Mouse (Mus musculus) hindbrain, embryonic 16.5 days (tissue): Measurements from ENCODE around the gene C1qtnf5. TPM values are rescaled to one million over a fixed set of nuclear protein-coding genes. Genes with fewer than 3 reads are reported as not detected.

ENCODE experiments used
- ATAC-seq: fragments of 200-750 bp; cut with Nextera tagmentation; 2 replicates; pipeline ENCODE4 v1.8.0; 2017; ENCODE audit warnings: moderate TSS enrichment, moderate library complexity
- H3K27ac ChIP-seq: fragments of 300-500 bp; sonication (generic); 2 replicates; pipeline ENCODE4 v1.5.1; 2014; ENCODE audit warnings: low read depth, mild to moderate bottlenecking, control low read depth, low read length, moderate library complexity
- H3K27me3 ChIP-seq: fragments of 300-500 bp; sonication (generic); replicated peaks from 2 replicates; pipeline ENCODE4 v1.6.1; 2014; ENCODE audit warnings: low read length; ENCODE audit not compliant: control insufficient read depth, insufficient read depth
- H3K36me3 ChIP-seq: fragments of 300-500 bp; sonication (generic); 2 replicates; pipeline ENCODE4 v1.6.1; 2014; ENCODE audit warnings: mild to moderate bottlenecking, low read length, moderate library complexity, mixed read lengths; ENCODE audit not compliant: control insufficient read depth, insufficient read depth
- H3K4me1 ChIP-seq: fragments of 300-500 bp; sonication (generic); 2 replicates; pipeline ENCODE4 v1.6.1; 2014; ENCODE audit warnings: low read depth, low read length; ENCODE audit not compliant: control insufficient read depth, insufficient read depth
- H3K4me2 ChIP-seq: fragments of 300-500 bp; sonication (generic); 2 replicates; pipeline ENCODE4 v1.6.1; 2014; ENCODE audit warnings: mild to moderate bottlenecking, low read length, control low read depth, moderate library complexity
- H3K4me3 ChIP-seq: fragments of 300-500 bp; sonication (generic); 2 replicates; pipeline ENCODE4 v1.5.1; 2014; ENCODE audit warnings: mild to moderate bottlenecking, low read length, control low read depth, moderate library complexity
- H3K9ac ChIP-seq: fragments of 300-500 bp; sonication (generic); 2 replicates; pipeline ENCODE4 v1.6.1; 2014; ENCODE audit warnings: low read depth, mild to moderate bottlenecking, control low read depth, low read length, moderate library complexity
- H3K9me3 ChIP-seq: fragments of 300-500 bp; sonication (generic); 2 replicates; pipeline ENCODE4 v1.6.1; 2014; ENCODE audit warnings: mild to moderate bottlenecking, low read length, moderate library complexity; ENCODE audit not compliant: control insufficient read depth
- WGBS: fragments of 180-500 bp; shearing (Covaris S2); extraction: QIAGEN DNeasy Blood & Tissue Kit; methylation state at CpG from one replicate; pipeline ENCODE4 v1.1.7; 2014; 5-methylcytosine and 5-hydroxymethylcytosine counted together
- polyA plus RNA-seq: library from polyadenylated mRNA; unstranded; fragments of >200 nt; fragmentation: Nextera tagmentation; extraction: Ambion mirVana; gene quantifications from 2 replicates; pipeline ENCODE4 v1.2.1, GENCODE M21; 2015

The C1qtnf5 gene
- polyA plus RNA-seq, 1 experiment from 2014 or later: 9.5 TPM

GRCm38 (mm10) chr9:44144718-44145060, 37.6 kb downstream of the C1qtnf5 start:
- H3K4me3 ChIP-seq: no peak overlapping the region
- no peak for ATAC-seq
- no peak overlapping the region for H3K27ac ChIP-seq
- H3K27me3 ChIP-seq: no peaks in the 10 kb centered on the region
- H3K4me2 ChIP-seq: no peak overlapping the region
- no peaks in the 10 kb centered on the region for H3K9me3 ChIP-seq
- H3K36me3 ChIP-seq: peaks cover 12% of the 10 kb centered on the region
- H3K9ac ChIP-seq: no peak overlapping the region
- no peaks in the 10 kb centered on the region for H3K4me1 ChIP-seq

- no peak for ATAC-seq
- Histone ChIP-seq H3K9ac (no peak overlapping the region), H3K4me2 (no peak overlapping the region), H3K36me3 (peaks cover 17% of the 10 kb centered on the region), H3K4me3 (no peak overlapping the region), H3K27ac (no peak overlapping the region), H3K9me3 (no peaks in the 10 kb centered on the region), H3K27me3 (no peaks in the 10 kb centered on the region), H3K4me1 (no peaks in the 10 kb centered on the region)
- 70% methylated on average over 3 of the region's 3 CpGs for WGBS
Measured at GRCm38 (mm10) chr9:44147290-44147689, 40.2 kb downstream of the C1qtnf5 start.

Other genes starting within 250 kb of the C1qtnf5 start
- 10.2 and 18.7 TPM in 2 replicates for gene Thy1, start 63.9 kb upstream of the C1qtnf5 start, polyA plus RNA-seq
- gene Usp2, start 40.2 kb upstream of the C1qtnf5 start, polyA plus RNA-seq: 12.8 and 18.6 TPM in 2 replicates
- 0.20 and 0.31 TPM in 2 replicates for gene Mfrp, start 5.5 kb upstream of the C1qtnf5 start, polyA plus RNA-seq
- gene Gm49380, start 6.3 kb downstream of the C1qtnf5 start, polyA plus RNA-seq: 0.14 and 0.24 TPM in 2 replicates
- gene Rnf26, start 6.3 kb downstream of the C1qtnf5 start, polyA plus RNA-seq: 33.0 and 37.8 TPM in 2 replicates
- 12.3 and 15.3 TPM in 2 replicates for gene Mcam, start 27.2 kb downstream of the C1qtnf5 start, polyA plus RNA-seq
- gene Cbl, start 126.8 kb downstream of the C1qtnf5 start, polyA plus RNA-seq: 17.4 and 20.3 TPM in 2 replicates
- not detected in 2 replicates for gene Ccdc153, start 133.4 kb downstream of the C1qtnf5 start, polyA plus RNA-seq
- 0.38 and 0.40 TPM in 2 replicates for gene Pdzd3, start 144.2 kb downstream of the C1qtnf5 start, polyA plus RNA-seq
- gene Nlrx1, start 161.4 kb downstream of the C1qtnf5 start, polyA plus RNA-seq: 4.7 and 5.4 TPM in 2 replicates
- 33.7 and 36.2 TPM in 2 replicates for gene Abcg4, start 181.4 kb downstream of the C1qtnf5 start, polyA plus RNA-seq
- gene Hinfp, start 198.4 kb downstream of the C1qtnf5 start, polyA plus RNA-seq: 22.3 and 26.6 TPM in 2 replicates
- gene C2cd2l, start 213.0 kb downstream of the C1qtnf5 start, polyA plus RNA-seq: 23.1 and 27.1 TPM in 2 replicates
- gene Dpagt1, start 218.8 kb downstream of the C1qtnf5 start, polyA plus RNA-seq: 32.5 and 42.6 TPM in 2 replicates
- 106 and 143 TPM in 2 replicates for gene H2afx, start 227.4 kb downstream of the C1qtnf5 start, polyA plus RNA-seq
- gene Hmbs, start 237.0 kb downstream of the C1qtnf5 start, polyA plus RNA-seq: 64.0 and 67.4 TPM in 2 replicates